Mouse (Mus musculus) small intestine, adult 2 months (tissue): ENCODE results near the gene Reln. TPM values are rescaled to one million over a fixed set of nuclear protein-coding genes. Genes with fewer than 3 reads are reported as not detected.

ENCODE experiments used
- H3K27ac ChIP-seq: fragments of 200-500 bp; 2 replicates; pipeline ENCODE4 v1.5.1; 2012; ENCODE audit warnings: low read depth, low read length, control low read depth, inconsistent platforms; ENCODE audit not compliant: insufficient read depth
- H3K27me3 ChIP-seq: fragments of 200-500 bp; 2 replicates; pipeline ENCODE4 v1.6.1; 2012; ENCODE audit warnings: mild to moderate bottlenecking, moderate library complexity, low read length, inconsistent platforms; ENCODE audit not compliant: control insufficient read depth, insufficient read depth
- H3K36me3 ChIP-seq: fragments of 200-500 bp; 2 replicates; pipeline ENCODE4 v1.6.1; 2012; ENCODE audit warnings: mild to moderate bottlenecking, low read length, control low read depth, inconsistent platforms; ENCODE audit not compliant: control insufficient read depth, insufficient read depth
- H3K4me1 ChIP-seq: fragments of 200-500 bp; 2 replicates; pipeline ENCODE4 v1.6.1; 2012; ENCODE audit warnings: low read length, inconsistent platforms, mixed read lengths; ENCODE audit not compliant: control insufficient read depth, insufficient read depth, insufficient read length
- H3K4me3 ChIP-seq: fragments of 200-500 bp; 2 replicates; pipeline ENCODE4 v1.5.1; 2012; ENCODE audit warnings: low read depth, mild to moderate bottlenecking, control low read depth, inconsistent platforms, low read length, moderate library complexity
- CTCF ChIP-seq: fragments of 200-500 bp; IDR thresholded peaks from 2 replicates; pipeline ENCODE4 v1.5.1; 2012; ENCODE audit warnings: low read depth, mild to moderate bottlenecking, control low read depth, inconsistent platforms, low read length, moderate library complexity, mixed read lengths; ENCODE audit not compliant: insufficient replicate concordance, insufficient read length; ENCODE audit errors: extremely low read depth
- POLR2A ChIP-seq: fragments of 200-500 bp; IDR thresholded peaks from 2 replicates; pipeline ENCODE4 v1.6.1; 2012; ENCODE audit warnings: low read depth, mild to moderate bottlenecking, control low read depth, inconsistent platforms, low read length, moderate library complexity
- WGBS: fragments of 180-500 bp; shearing (Covaris S2); methylation state at CpG from one replicate; pipeline ENCODE4 v1.1.7; 2018; 5-methylcytosine and 5-hydroxymethylcytosine counted together
- polyA plus RNA-seq: library from polyadenylated mRNA; depleted of rRNA; stranded (reverse); fragments of >200 nt; gene quantifications from 2 replicates; pipeline ENCODE4 v1.2.3, GENCODE M21; 2012

Reln gene
- polyA plus RNA-seq, 1 experiment, result 15.3 TPM

DNA sequence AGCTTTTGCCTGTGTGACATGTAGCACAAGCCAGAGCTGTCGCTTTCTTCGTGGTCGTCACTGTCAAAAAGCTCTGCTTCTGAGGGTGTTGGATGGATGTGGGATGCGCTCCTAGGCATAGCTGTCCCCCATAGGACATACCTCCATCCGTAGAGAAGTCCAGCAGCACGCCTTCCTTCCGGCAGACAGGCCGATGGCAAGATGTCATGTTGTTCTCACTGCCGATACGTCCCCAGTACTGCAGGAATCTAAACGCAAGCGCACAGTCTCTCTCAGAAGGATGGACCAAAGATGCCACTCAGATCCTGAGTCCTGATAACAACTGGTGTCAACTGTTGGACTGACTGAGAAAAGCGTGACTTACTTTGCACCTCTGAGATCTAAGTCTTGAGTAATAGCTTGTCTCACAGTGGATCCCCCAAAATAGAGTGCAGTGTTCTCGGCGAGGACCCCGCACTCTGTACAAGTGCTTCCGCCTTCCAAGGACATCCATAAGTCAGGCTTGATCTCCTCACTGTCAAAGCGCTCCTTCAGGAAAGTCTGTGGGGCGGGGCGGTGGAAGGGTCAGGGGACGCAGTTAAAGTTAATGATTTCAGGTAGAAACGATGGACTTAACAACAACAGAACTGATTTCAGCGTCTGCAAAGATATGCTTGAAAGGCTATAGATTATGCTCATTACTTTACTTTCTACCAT lies 431.5 kb downstream of the Reln start:
- H3K4me3 ChIP-seq, result no peak overlapping the region
- H3K27me3 ChIP-seq, result no peaks in the 10 kb centered on the region
- H3K36me3 ChIP-seq, result no peaks in the 10 kb centered on the region
- 63% methylated on average over 23 of the region's 23 CpGs for WGBS
- TF ChIP-seq CTCF (no peak), POLR2A (no peak)
- no peaks in the 10 kb centered on the region for H3K4me1 ChIP-seq
- H3K27ac ChIP-seq, result no peak overlapping the region

DNA sequence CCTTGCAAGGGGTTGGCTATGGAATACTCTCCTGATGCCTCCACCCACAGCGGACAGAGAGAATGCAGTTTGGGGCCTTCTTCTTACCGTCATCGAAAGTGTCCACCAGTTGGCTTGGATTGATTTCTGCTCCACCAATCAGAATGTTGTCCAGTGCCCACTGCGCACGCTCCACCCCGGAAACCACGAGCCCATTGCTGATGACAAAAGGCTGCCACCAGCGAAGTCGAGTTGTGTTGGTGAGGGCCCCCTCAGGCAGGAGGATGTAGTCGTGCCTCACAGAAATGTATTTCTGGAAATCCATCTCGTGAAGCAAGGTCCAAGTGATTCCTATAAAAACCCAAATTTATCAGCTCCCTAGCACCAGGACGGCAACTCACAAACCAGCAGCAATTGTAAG lies 433.8 kb downstream of the Reln start:
- no peaks in the 10 kb centered on the region for H3K36me3 ChIP-seq
- H3K27ac ChIP-seq, result no peak overlapping the region
- TF ChIP-seq CTCF (no peak), POLR2A (no peak)
- H3K4me1 ChIP-seq, result no peaks in the 10 kb centered on the region
- no peaks in the 10 kb centered on the region for H3K27me3 ChIP-seq
- H3K4me3 ChIP-seq, result no peak overlapping the region
- 89% methylated on average over 12 of the region's 12 CpGs for WGBS

DNA sequence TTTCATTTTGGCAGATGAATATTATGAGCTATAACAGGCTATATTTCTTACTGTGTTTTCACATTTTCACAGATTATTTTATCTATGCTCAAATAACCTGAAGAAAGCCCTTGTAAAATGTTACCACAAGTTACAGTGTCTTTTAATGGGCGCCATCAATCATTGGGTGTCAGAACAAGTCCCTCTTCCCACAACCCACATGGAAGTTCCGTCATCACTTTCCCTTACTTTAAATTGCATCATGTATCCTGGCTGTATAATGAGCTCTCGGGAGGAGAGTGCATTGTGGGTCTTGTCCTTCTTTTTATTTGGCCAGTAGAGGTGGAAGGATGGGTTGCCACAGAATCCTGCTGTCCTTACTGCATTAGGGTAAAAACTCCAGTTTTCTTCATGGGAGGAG lies 434.8 kb downstream of the Reln start:
- no peaks in the 10 kb centered on the region for H3K4me1 ChIP-seq
- no peak for TF ChIP-seq POLR2A
- TF ChIP-seq CTCF, result no peak
- H3K27me3 ChIP-seq, result no peaks in the 10 kb centered on the region
- H3K27ac ChIP-seq, result no peak overlapping the region
- H3K4me3 ChIP-seq, result no peak overlapping the region
- no peaks in the 10 kb centered on the region for H3K36me3 ChIP-seq
- 84% methylated on average over 3 of the region's 3 CpGs for WGBS

DNA sequence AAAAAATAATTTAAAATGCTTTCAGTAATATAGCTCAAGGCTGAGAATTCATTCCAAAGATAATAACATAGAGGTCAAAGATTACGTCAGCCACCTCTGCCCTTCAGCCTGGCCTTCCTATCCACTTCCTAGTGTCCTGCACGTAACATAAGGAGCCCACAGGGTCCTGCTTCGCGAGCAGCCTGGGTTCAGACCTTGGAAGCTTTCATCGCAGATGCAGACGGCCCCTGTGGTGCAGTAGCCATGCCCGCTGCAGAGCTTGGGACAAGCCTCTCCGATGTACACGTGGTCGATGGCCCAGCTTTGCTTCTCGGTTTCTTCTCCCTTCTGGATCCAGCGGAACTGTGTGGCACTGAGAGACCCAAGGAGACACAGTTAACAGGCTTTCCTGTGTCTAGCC lies 443.1 kb downstream of the Reln start:
- TF ChIP-seq CTCF (no peak), POLR2A (no peak)
- Histone ChIP-seq H3K36me3 (no peaks in the 10 kb centered on the region), H3K4me3 (no peak overlapping the region), H3K27ac (no peak overlapping the region), H3K4me1 (no peaks in the 10 kb centered on the region), H3K27me3 (no peaks in the 10 kb centered on the region)
- 68% methylated on average over 12 of the region's 12 CpGs for WGBS

DNA sequence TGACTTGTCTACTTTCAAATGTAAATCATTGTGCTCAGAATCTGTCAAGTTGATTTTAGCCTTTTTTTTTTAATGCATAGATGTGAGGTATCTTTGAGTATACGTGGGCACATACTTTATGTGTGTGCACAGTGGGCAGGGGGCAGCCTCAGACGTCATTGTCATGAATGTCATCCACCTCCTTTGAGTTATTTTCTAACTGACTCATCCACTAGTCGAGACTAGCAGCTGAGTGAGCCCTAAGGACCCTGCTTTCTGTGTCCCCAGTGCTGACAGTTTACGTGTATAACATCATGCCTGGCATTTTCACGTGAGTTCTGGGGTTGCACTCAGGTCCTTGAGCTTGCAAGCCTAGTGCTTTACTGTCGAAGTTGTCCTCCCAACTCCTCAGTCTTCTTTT lies 443.6 kb downstream of the Reln start:
- Histone ChIP-seq H3K27ac (no peak overlapping the region), H3K4me1 (no peaks in the 10 kb centered on the region), H3K36me3 (no peaks in the 10 kb centered on the region), H3K4me3 (no peak overlapping the region), H3K27me3 (no peaks in the 10 kb centered on the region)
- 56% methylated on average over 6 of the region's 6 CpGs for WGBS
- no peak for TF ChIP-seq POLR2A
- no peak for TF ChIP-seq CTCF

DNA sequence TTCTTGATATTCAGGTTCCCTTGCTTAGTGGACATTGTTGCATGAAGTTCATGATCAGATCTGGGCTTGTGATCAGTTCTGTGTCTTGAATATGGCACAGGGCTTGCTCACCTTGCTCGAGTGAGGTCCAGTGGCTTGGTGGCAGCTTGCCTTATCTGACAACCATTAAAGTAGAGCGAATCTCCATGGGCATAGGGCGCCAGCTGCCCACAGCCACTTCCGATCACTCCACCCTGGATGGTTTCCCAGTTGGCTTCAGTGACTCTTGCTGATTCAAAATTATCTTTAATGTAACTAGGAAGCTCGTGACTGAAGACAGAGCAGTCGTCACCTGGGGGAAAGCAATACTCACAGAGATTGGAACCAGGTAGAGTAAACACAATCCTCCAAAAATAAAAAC lies 445.6 kb downstream of the Reln start:
- no peaks in the 10 kb centered on the region for H3K4me1 ChIP-seq
- no peaks in the 10 kb centered on the region for H3K36me3 ChIP-seq
- 69% methylated on average over 6 of the region's 6 CpGs for WGBS
- no peak overlapping the region for H3K4me3 ChIP-seq
- no peaks in the 10 kb centered on the region for H3K27me3 ChIP-seq
- no peak for TF ChIP-seq POLR2A
- TF ChIP-seq CTCF, result no peak
- no peak overlapping the region for H3K27ac ChIP-seq

DNA sequence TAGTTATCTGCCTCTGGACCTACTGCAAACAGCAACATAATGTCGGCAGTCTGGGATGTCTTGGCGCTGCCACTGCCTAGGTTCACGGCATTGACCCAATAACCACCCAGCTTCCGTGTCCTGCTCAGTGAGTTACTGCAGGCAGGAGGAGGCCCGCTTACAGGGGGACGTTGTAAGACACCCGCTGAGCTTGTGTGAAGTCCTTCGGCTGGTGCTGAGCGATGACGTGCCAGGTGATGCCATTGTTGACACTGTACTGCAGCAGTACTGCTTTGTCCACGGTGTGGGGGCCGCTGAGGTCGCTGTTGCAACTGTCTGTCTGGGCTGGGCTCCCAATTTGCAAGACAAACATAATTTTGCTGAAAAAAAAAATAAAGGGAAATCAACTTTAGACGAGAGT lies 447.9 kb downstream of the Reln start:
- Histone ChIP-seq H3K36me3 (no peaks in the 10 kb centered on the region), H3K27me3 (no peaks in the 10 kb centered on the region), H3K27ac (no peak overlapping the region), H3K4me1 (no peaks in the 10 kb centered on the region), H3K4me3 (no peak overlapping the region)
- TF ChIP-seq CTCF, result no peak
- no peak for TF ChIP-seq POLR2A
- 63% methylated on average over 14 of the region's 14 CpGs for WGBS
